Mouse (Mus musculus): ENCODE measurements at regions not wholly inside any gene's neighbourhood (a gene's known extent, or its start where the extent isn't known, plus 50 kb on each side); places are given as distances from the start of the nearest gene placed in this dataset.

DNA sequence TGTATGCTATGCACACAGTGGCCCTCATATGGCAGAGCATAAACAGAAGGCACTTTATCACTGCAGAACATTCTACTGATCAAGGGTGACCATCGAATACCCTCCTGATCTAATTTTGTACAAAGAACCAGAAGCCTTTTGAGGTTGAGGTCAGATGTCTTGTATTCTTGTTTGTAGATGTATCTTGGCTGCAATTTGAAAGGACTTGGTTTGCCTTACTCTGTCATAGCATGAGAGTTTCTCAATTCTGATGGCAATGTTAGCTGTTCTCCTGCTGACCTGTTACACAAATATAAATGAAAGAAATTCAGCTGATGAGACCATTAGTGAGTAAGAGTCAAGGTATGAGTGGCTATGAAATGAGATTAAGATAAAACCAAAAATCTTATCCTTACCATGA lies 199.1 kb upstream of the Aldoart1 start:
- DNase-seq = no peak

DNA sequence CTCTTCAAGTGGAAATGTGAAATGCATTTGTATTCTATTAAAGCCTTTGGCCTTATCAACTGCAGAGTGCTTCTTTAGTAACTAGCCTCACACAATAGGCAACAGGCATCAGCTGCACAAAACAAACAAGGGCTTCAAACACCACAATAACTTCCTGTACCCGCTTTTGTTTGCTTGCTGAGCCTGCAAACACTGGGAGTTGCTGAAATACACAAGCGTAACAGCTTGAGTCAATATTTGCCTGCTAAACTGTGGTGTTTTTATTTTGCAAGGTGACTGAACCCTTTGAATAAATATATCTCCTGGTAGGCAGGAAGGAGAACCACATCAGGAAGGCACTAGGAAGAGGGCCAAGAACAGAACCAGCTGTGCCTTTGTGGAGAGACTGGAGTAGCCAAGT lies 195.4 kb upstream of the Aldoart1 start:
- no peak for DNase-seq

DNA sequence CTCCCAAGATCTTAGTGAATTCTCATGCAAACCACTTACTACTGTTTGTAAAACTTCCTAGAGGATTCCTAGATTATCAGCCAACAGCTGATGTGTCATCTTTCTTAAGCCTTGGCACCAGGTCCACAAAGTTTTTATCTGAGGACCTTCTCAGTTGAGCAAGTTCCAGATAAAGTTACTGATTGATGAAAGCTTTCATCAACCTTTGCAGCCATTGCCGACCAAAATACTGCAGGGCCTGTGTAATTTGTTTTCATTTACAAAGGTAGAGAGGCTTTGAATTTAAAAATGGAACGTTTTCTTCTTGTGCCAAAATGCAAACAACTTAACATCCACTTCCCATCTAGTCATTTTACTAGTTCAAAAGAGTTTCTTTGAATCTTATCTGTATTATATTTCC lies 191.9 kb upstream of the Aldoart1 start:
- no peak for DNase-seq

DNA sequence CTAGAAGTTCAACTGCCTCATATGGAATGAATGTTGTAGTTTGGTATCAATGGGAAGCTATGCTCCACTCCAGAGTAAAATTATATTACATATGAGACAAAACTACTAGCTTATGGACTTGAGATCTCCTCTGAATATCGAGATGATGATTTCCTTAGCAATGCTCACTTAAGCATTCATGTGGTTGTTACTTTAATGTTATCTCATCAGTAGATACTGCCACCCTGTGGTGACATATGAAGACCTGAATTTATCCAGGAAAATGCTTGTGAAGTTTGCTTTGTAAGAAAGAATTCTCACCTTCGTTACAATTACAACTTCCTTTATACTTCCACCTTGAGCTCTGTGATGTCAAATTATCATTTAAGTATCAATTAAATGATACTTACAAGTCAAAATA lies 190.2 kb upstream of the Aldoart1 start:
- DNase-seq = no peak

DNA sequence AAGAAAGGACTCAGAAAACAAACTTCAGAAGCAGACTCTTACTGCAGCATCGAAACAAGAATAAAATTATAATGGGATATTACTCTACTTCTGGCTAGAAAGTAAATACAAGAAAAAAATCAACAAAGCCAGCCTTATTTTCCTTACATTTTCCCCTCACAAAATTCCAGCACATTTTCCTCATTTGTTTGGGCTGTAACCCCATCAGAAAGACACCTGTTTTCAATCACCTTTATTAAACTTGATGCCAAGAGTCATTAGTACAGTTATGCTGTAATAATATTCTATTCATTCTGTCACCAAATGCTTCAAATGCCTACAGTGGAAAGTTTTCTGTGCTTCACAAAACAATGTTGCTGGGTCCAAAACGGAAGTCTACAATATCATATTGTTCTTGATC lies 189.1 kb upstream of the Aldoart1 start:
- DNase-seq = no peak

DNA sequence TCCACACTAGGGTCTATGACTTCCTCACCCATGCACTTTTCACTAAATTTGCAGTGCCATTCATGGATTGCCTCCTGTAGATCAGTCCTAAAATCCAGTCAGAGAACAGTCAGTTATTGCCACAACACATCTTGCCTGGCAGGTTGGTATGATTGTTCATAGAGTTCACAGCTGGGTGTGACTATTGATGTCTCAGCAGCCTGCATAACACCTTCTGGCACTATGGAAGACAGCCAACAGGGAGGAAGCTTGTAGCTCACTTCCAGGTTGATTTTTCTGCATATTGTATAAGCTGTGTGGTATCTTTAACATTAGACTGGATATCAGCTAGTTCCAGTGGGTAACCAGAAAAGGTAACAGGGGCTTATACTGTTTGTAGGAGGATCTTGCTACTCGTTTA lies 145.3 kb upstream of the Aldoart1 start:
- no peak for DNase-seq

DNA sequence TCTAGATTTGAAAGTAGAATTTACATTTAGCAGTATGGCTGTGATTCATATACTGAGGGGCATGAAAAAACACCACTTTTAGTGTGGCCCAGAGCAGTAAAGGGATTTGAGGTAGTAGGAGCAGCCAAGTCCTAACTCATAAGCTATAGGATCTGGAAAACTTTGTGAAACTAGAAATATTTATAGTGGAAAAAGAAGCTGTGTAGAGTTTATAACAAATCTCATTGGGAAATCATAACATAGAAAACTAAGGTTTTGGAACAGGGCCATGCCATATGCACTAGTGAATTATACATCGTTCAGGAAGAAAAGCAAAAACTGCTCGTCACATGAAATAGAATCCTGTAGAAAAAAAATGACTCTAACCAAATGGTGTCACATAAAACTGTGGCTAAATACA lies 143.7 kb upstream of the Aldoart1 start:
- no peak for DNase-seq

DNA sequence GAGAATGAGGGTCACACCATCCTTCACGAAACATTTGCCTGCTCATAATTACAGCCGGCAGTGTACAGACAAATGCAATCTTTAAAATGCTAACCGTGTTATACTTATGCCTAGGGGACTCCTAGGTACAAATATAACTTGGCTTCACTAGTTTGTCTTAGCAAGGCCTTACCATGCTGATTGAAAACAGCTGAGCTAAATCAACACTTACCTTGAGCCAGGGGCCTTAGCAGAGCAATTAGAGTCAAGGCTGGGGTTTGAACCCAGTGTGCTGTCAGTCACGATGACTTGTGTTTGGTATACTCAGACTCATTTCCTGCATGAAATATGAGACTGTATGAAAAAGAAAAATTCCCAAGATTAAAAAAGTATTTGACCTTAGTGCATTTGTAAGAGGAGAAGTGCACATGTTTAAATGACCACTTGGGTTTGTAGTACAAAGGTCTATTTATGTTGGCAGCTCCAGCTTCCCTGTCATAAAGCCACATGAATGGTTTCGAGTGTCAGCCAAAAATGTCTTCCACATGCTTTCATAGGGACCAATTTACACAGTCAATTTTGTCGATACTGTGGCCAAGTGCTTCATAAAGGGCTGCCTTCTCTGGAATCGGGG lies 94.0 kb upstream of the Aldoart1 start:
- DNase-seq = peak in 1 of 2 experiments; percentile 1

DNA sequence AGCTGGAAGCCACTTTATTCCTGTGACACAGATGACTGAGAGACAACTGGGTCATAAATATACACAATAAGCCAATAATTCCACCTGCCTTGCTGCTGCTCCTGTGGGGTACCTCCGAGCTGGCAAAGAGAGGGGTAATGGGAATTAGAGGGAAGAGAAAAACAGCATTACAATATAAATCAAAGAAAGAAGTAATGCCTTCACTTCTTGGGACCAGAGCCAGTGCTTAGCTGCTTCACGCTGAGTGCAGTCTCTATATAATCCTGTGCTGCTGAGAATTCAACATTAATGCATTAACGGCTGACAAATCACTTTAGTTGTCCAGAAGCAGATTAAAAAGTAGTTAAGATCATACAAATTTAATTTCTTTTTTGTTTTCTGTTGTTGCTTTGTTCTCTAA lies 71.0 kb upstream of the Aldoart1 start:
- no peak for DNase-seq

DNA sequence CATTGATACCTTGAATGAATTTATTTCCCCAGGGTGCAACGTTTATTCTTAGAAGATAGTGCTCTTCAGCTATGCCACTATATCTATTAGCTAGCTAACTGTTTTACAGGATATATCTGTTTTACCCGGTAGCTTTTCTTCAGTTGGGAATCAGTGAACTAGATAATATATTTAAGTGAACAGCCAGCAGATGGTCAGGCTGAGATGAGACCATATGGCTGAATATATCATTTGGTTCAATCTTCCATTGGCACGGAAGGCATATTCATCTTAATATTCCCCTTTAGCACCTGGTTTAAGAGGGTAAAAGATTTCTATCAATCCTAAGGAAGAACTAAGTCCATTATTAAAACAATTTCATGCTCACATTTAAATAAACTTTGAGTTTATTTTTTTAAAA lies 62.6 kb upstream of the Aldoart1 start:
- no peak for DNase-seq

Measured in kidney, adult 8-10 months (tissue).